Mouse (Mus musculus) bone marrow, adult 2 months (tissue): Measurements from ENCODE around the gene Cc2d1a.

Experiments used
- CTCF ChIP-seq: fragments of 200-500 bp; IDR thresholded peaks from 2 replicates; pipeline ENCODE4 v1.5.1; 2011; ENCODE audit warnings: low read length, control low read depth; ENCODE audit not compliant: control insufficient read depth, insufficient read depth
- POLR2A ChIP-seq: fragments of 200-500 bp; IDR thresholded peaks from 2 replicates; pipeline ENCODE4 v1.6.1; 2011; ENCODE audit warnings: low read depth, mild to moderate bottlenecking, control low read depth, low read length, borderline replicate concordance; ENCODE audit not compliant: control insufficient read depth

DNA sequence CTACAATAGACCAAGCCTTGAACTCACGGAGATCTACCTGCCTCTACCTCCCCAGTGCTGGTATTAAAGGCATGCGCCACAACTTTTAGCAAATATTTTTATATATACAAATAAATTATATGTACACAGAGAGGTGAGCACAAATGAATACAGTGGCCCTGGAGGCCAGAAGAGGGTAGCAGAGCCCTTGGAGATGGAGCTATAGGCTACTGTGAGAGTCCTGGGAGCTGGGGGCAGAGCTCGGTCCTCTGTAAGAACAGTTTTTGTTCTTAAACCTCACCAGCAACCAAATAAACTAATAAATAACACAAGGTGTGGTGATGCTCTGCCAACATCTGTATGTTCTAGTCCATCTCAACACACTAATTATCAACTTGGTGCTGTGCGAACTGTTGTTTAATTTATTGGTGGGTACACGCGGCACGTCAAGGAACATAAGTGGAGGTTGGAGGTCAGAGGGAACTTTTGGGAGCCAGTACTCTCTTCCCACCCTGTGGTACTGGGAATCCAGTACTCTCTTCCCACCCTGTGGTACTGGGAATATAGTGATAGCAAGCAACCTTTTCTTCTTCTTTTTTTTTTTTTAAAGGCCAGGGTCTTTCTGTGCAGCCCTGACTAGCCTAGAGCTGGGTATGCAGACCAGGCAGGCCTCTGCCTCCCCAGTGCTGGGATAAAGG is 42.6 kb upstream of the Cc2d1a start:
- TF ChIP-seq CTCF (no peak), POLR2A (no peak)
